Comparison of ENCODE assay signal across 10 mouse cellular contexts in genomic region chr2:155878964-155879876, GRCm38 (mm10). TPM values are rescaled to one million over a fixed set of nuclear protein-coding genes. Genes with fewer than 3 reads are reported as not detected.
A peak's percentile ranks its signal among the peaks of the same experiment; 100 is the strongest.
DNase-seq lines count a peak whose midpoint lies in the region; ATAC-seq and TF ChIP-seq lines count a peak whose summit lies in the region.
"Had no signal": no experiment of that assay in that cellular context is flagged by ENCODE, and none has a peak within 500 bp of the region (broad histone marks: within the 10 kb centered on the region; RNA-seq: fewer than 3 reads in every experiment).

No protein-coding gene starts in this region.

- H3K27me3 ChIP-seq in MEL (ENCODE audit: control insufficient read depth in 1 of 2, insufficient read depth in 2 of 2, low read length in 2 of 2) = no peaks in the 10 kb centered on the region
- no peaks in the 10 kb centered on the region for H3K27me3 ChIP-seq in stomach, postnatal 0 days (ENCODE audit: control insufficient read depth, insufficient read depth, low read length)
- H3K27me3 ChIP-seq: liver, embryonic 15.5 days had no signal

- intact Hi-C loops in heart, postnatal 14 days (cut with DNase I) = no loop called here

- H3K4me1 ChIP-seq in MEL (ENCODE audit: control insufficient read depth in 1 of 2, insufficient read depth in 2 of 2, low read length in 2 of 2) = peaks cover 0 to 9% of the 10 kb centered on the region in 2 experiments; a peak in 3 of 4 replicates
- H3K4me1 ChIP-seq in stomach, postnatal 0 days (replicated peaks; ENCODE audit: control insufficient read depth, insufficient read depth) = no peaks in the 10 kb centered on the region

- WGBS in stomach, postnatal 0 days = 81% methylated on average over 21 of the region's 21 CpGs

- peak; percentile 89 for DNase-seq in heart, adult 11 months
- DNase-seq in heart, postnatal 14 days = no peak
- peak; percentile 40 for DNase-seq in MEL (ENCODE audit: low read depth, low spot score)
- DNase-seq in c-Kit-positive CD71-negative TER-119-negative erythroid progenitor cells, embryonic 14.5 days (ENCODE audit: low read depth) = peak; percentile 20
- peak; percentile 36 for DNase-seq in kidney, postnatal 14 days
- DNase-seq in stomach, postnatal 0 days (ENCODE audit: low spot score) = no peak
- no peak for DNase-seq in layer of hippocampus, adult 9-11 months
- no peak for DNase-seq in layer of hippocampus, postnatal 36 days

- H3K4me3 ChIP-seq in MEL (ENCODE audit: control insufficient read depth in 1 of 2, insufficient read depth in 1 of 2, low read depth in 2 of 2, low read length in 2 of 2) = no peak overlapping the region
- H3K4me3 ChIP-seq in stomach, postnatal 0 days (ENCODE audit: low read depth, low read length) = no peak overlapping the region
- H3K4me3 ChIP-seq: liver, embryonic 15.5 days had no signal

- no peak for TF ChIP-seq POLR2A in MEL (IDR thresholded peaks at IDR 0.05; ENCODE audit: control insufficient read depth in 1 of 2, insufficient read depth in 1 of 2, low read depth in 1 of 2, low read length in 2 of 2, poor library complexity in 1 of 2)

- no peak for TF ChIP-seq CTCF in MEL (IDR thresholded peaks at IDR 0.05 in 2 of 3, conservative IDR thresholded peaks at IDR 0.05 in 1 of 3; ENCODE audit: control insufficient read depth in 1 of 3, insufficient read depth in 1 of 3, low read depth in 2 of 3, low read length in 3 of 3, poor library complexity in 1 of 3, severe bottlenecking in 1 of 3)
- TF ChIP-seq CTCF in stomach, postnatal 0 days (IDR thresholded peaks at IDR 0.05; ENCODE audit: low read depth) = no peak

- H3K36me3 ChIP-seq in MEL (ENCODE audit: control insufficient read depth in 1 of 2, insufficient read depth in 2 of 2, low read length in 2 of 2) = peaks cover 9 to 19% of the 10 kb centered on the region in 2 experiments
- H3K36me3 ChIP-seq in stomach, postnatal 0 days (ENCODE audit: control insufficient read depth, insufficient read depth, low read length) = peaks cover 4% of the 10 kb centered on the region; the same call in 1 of the 2 replicates

- no peak for TF ChIP-seq RAD21 in MEL (IDR thresholded peaks at IDR 0.05; ENCODE audit: low read depth, low read length)

- no peak overlapping the region for H3K9ac ChIP-seq in MEL (ENCODE audit: control insufficient read depth, low read depth, low read length, poor library complexity, severe bottlenecking)
- H3K9ac ChIP-seq in stomach, postnatal 0 days (ENCODE audit: low read length) = no peak overlapping the region
- H3K9ac ChIP-seq: liver, embryonic 15.5 days had no signal

- H3K79me2 ChIP-seq in MEL (ENCODE audit: control insufficient read depth, insufficient read depth, low read length, poor library complexity) = no peaks in the 10 kb centered on the region

- H3K4me2 ChIP-seq in stomach, postnatal 0 days (replicated peaks; ENCODE audit: low read depth) = no peak overlapping the region
- H3K4me2 ChIP-seq: liver, embryonic 15.5 days had no signal

- TF ChIP-seq EP300 in MEL (IDR thresholded peaks at IDR 0.05; ENCODE audit: low read depth in 1 of 2, low read length in 2 of 2) = no peak
- no peak for TF ChIP-seq EP300 in stomach, postnatal 0 days (optimal IDR thresholded peaks at IDR 0.05)

- H3K27ac ChIP-seq in MEL (ENCODE audit: control insufficient read depth, low read depth, low read length) = no peak overlapping the region
- H3K27ac ChIP-seq in stomach, postnatal 0 days (replicated peaks) = no peak overlapping the region
- H3K27ac ChIP-seq: liver, embryonic 15.5 days had no signal

- H3K9me3 ChIP-seq in MEL (replicated peaks; ENCODE audit: insufficient read depth, low read length) = no peaks in the 10 kb centered on the region
- H3K9me3 ChIP-seq in stomach, postnatal 0 days (ENCODE audit: control insufficient read depth, low read length) = no peaks in the 10 kb centered on the region
- H3K9me3 ChIP-seq: liver, embryonic 15.5 days had no signal

- ATAC-seq in stomach, postnatal 0 days (ENCODE audit: low FRiP score, low TSS enrichment) = no peak

TF ChIP-seq in MEL, 35 proteins besides CTCF, POLR2A, EP300 and RAD21:
- TF ChIP-seq SMC3 (IDR thresholded peaks at IDR 0.05; ENCODE audit: low read depth, low read length) (no peak), USF2 (IDR thresholded peaks at IDR 0.05; ENCODE audit: borderline replicate concordance in 1 of 2, insufficient read depth in 1 of 2, low read depth in 1 of 2, low read length in 2 of 2) (no peak), ZKSCAN1 (IDR thresholded peaks at IDR 0.05; ENCODE audit: low read depth, low read length) (no peak), UBTF (IDR thresholded peaks at IDR 0.05; ENCODE audit: borderline replicate concordance, insufficient read depth, low read depth, low read length) (no peak), NELFE (IDR thresholded peaks at IDR 0.05; ENCODE audit: low read depth, low read length) (no peak), JUND (IDR thresholded peaks at IDR 0.05; ENCODE audit: low read depth, low read length) (no peak), KAT2A (conservative IDR thresholded peaks at IDR 0.05; ENCODE audit: low read depth, low read length) (no peak), ZNF384 (IDR thresholded peaks at IDR 0.05; ENCODE audit: low read depth, low read length) (no peak), USF1 (IDR thresholded peaks at IDR 0.05; ENCODE audit: low read depth, low read length) (no peak), SIN3A (IDR thresholded peaks at IDR 0.05; ENCODE audit: low read length) (no peak), HCFC1 (IDR thresholded peaks at IDR 0.05; ENCODE audit: low read depth, low read length) (no peak), ELF1 (IDR thresholded peaks at IDR 0.05; ENCODE audit: low read depth, low read length) (no peak), CHD2 (IDR thresholded peaks at IDR 0.05; ENCODE audit: low read length) (no peak), MXI1 (IDR thresholded peaks at IDR 0.05; ENCODE audit: low read depth, low read length) (no peak), ZMIZ1 (IDR thresholded peaks at IDR 0.05; ENCODE audit: low read depth, low read length) (no peak), GATA1 (IDR thresholded peaks at IDR 0.05; ENCODE audit: low read depth, low read length) (no peak), MYC (IDR thresholded peaks at IDR 0.05; ENCODE audit: low read depth, low read length) (no peak), MEF2A (IDR thresholded peaks at IDR 0.05; ENCODE audit: extremely low read depth, insufficient replicate concordance, low read depth, low read length, poor library complexity, severe bottlenecking) (no peak), TAL1 (IDR thresholded peaks at IDR 0.05; ENCODE audit: low read length) (no peak)

RNA-seq across cellular contexts. Expression of gene Fam83c, which starts 44.6 kb away (rescaled TPM):
- not detected for total RNA-seq in heart, postnatal 14 days (2021)
- 0.04 TPM in 1 of 2 replicates, not detected in the other for total RNA-seq in MEL (2012; rRNA removed)
- polyA plus RNA-seq in MEL (2012; ENCODE audit: insufficient read depth in 1 of 2, insufficient read length in 2 of 2, low read depth in 1 of 2, low replicate concordance in 2 of 2, missing spikeins in 1 of 2) = under 1 TPM in 1 of 2 experiments, not detected in 1; 0.03 TPM
- polyA plus RNA-seq in stomach, postnatal 0 days (2015; fragmentation: Nextera tagmentation; extraction: Ambion mirVana) = 2.7 and 4.4 TPM in 2 replicates
- total RNA-seq in layer of hippocampus, postnatal 36 days (2021) = not detected
- total RNA-seq: layer of hippocampus, postnatal 10 days had no signal

RNA-seq across cellular contexts. Expression of gene Uqcc1, which starts 50.9 kb away (rescaled TPM):
- 100 to 1,000 TPM; 186 to 221 TPM for total RNA-seq in heart, postnatal 14 days (2021)
- 83.1 and 87.1 TPM in 2 replicates for total RNA-seq in MEL (2012; rRNA removed)
- 10 to 100 TPM in 1 of 2 experiments, not detected in 1; 61.0 TPM for polyA plus RNA-seq in MEL (2012; ENCODE audit: insufficient read depth in 1 of 2, insufficient read length in 2 of 2, low read depth in 1 of 2, low replicate concordance in 2 of 2, missing spikeins in 1 of 2)
- polyA plus RNA-seq in stomach, postnatal 0 days (2015; fragmentation: Nextera tagmentation; extraction: Ambion mirVana) = 41.9 and 46.4 TPM in 2 replicates
- total RNA-seq in layer of hippocampus, postnatal 36 days (2021) = 10 to 100 TPM; 76.9 to 81.8 TPM

RNA-seq across cellular contexts. Expression of gene Eif6, which starts 52.5 kb away (rescaled TPM):
- 10 to 100 TPM; 54.3 to 69.8 TPM for total RNA-seq in heart, postnatal 14 days (2021)
- total RNA-seq in MEL (2012; rRNA removed) = 318 and 349 TPM in 2 replicates
- 100 to 1,000 TPM in 1 of 2 experiments, not detected in 1; 408 TPM for polyA plus RNA-seq in MEL (2012; ENCODE audit: insufficient read depth in 1 of 2, insufficient read length in 2 of 2, low read depth in 1 of 2, low replicate concordance in 2 of 2, missing spikeins in 1 of 2)
- polyA plus RNA-seq in stomach, postnatal 0 days (2015; fragmentation: Nextera tagmentation; extraction: Ambion mirVana) = 310 and 318 TPM in 2 replicates
- total RNA-seq in layer of hippocampus, postnatal 36 days (2021) = 10 to 100 TPM; 65.8 to 74.3 TPM

RNA-seq across cellular contexts. Expression of gene BC029722, which starts 60.0 kb away (rescaled TPM):
- total RNA-seq in heart, postnatal 14 days (2021) = 10 to 100 TPM; 19.1 to 19.3 TPM
- 5.9 TPM in 2 replicates for total RNA-seq in MEL (2012; rRNA removed)
- 10 to 100 TPM in 1 of 2 experiments, not detected in 1; 19.7 TPM for polyA plus RNA-seq in MEL (2012; ENCODE audit: insufficient read depth in 1 of 2, insufficient read length in 2 of 2, low read depth in 1 of 2, low replicate concordance in 2 of 2, missing spikeins in 1 of 2)
- polyA plus RNA-seq in stomach, postnatal 0 days (2015; fragmentation: Nextera tagmentation; extraction: Ambion mirVana) = 26.8 and 29.8 TPM in 2 replicates
- 10 to 100 TPM; 51.4 to 57.4 TPM for total RNA-seq in layer of hippocampus, postnatal 36 days (2021)

Comparison
In these comparisons a context has a peak if more than half of its experiments do, and no peak if none do; other contexts are left out.
1. DNase-seq: peak in heart, adult 11 months (single experiment), MEL (single experiment), c-Kit-positive CD71-negative TER-119-negative erythroid progenitor cells, embryonic 14.5 days (single experiment) and kidney, postnatal 14 days (single experiment); none in heart, postnatal 14 days (0 of 2), stomach, postnatal 0 days (single experiment), layer of hippocampus, adult 9-11 months (single experiment) and layer of hippocampus, postnatal 36 days (0 of 2).